Mouse (Mus musculus): ENCODE measurements around the gene Gm17651. TPM values are rescaled to one million over a fixed set of nuclear protein-coding genes. Genes with fewer than 3 reads are reported as not detected.

Gm17651 gene
- polyA plus RNA-seq, 1 experiment from 2014 or later, result not detected

DNA sequence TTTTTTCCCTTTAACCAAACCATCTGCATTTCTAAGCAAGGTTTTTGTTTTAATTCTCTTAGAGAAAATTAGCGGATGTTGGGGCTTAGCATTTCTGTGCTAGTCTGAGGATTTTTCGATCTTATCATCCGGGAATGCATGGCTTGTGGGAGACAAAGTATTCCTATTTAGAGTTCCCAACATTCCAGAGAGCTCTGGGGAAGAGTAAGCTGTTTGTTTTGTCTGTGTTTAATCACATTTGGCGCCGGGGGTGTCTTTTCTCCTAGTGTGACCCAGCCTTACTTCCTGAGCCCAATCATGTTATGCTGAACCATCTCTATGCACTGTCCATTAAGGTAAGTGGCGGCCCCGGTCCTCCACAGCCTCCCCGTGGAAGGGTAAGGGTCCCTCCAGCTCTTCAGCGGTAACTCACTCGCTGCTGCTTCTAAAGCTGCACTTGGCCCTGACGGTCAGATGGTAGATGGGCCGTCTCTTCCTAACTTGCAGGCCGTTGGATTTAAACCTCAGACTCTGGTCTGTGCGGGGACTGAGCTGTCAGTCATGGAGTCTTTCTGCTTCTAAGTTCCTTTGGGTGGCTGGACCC, 7.3 kb downstream of the Gm17651 start:
- 66% methylated on average over 14 of the region's 14 CpGs for WGBS
- Histone ChIP-seq H3K4me2 (no peak overlapping the region), H3K4me3 (replicated peaks) (no peak overlapping the region), H3K9me3 (no peaks in the 10 kb centered on the region), H3K27ac (no peak overlapping the region), H3K36me3 (peaks cover 13% of the 10 kb centered on the region), H3K27me3 (replicated peaks) (no peaks in the 10 kb centered on the region), H3K4me1 (no peaks in the 10 kb centered on the region), H3K9ac (no peak overlapping the region)
- ATAC-seq (ENCODE audit: insufficient read depth, low FRiP score, low read depth), result no peak

DNA sequence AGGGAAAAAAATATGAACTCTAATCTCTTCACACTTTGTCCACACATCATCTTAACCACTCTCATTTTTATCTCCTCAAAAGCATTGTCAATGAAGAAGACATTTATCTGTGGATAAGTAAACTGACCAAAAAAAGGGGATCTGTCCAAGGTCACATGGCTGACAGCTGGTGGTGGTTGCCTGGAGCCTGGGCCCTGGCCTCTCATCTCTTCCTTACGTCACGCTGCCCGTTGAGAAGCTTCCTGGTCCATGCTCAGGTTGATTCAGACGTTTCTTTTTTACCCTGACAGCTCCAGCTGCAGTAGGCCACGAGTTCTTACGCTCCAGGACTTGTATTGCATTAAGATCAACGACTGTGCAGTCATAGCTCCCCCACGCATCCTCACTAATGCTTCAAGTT, 8.3 kb downstream of the Gm17651 start:
- H3K4me3 ChIP-seq (replicated peaks), result no peak overlapping the region
- WGBS, result 47% methylated on average over 8 of the region's 8 CpGs
- H3K27me3 ChIP-seq (replicated peaks), result no peaks in the 10 kb centered on the region
- H3K9me3 ChIP-seq, result no peaks in the 10 kb centered on the region
- no peak overlapping the region for H3K27ac ChIP-seq
- H3K4me2 ChIP-seq, result no peak overlapping the region
- no peak for ATAC-seq (ENCODE audit: insufficient read depth, low FRiP score, low read depth)
- no peaks in the 10 kb centered on the region for H3K4me1 ChIP-seq
- peaks cover 7% of the 10 kb centered on the region for H3K36me3 ChIP-seq
- no peak overlapping the region for H3K9ac ChIP-seq

GRCm38 (mm10) chr3:97665525-97665924, 9.0 kb downstream of the Gm17651 start:
- Histone ChIP-seq H3K27me3 (replicated peaks) (no peaks in the 10 kb centered on the region), H3K9ac (no peak overlapping the region), H3K9me3 (no peaks in the 10 kb centered on the region), H3K4me2 (no peak overlapping the region), H3K27ac (no peak overlapping the region), H3K4me1 (0 out of 2 replicates have a peak, but pooled peaks cover under 1% of the 10 kb centered on the region), H3K4me3 (replicated peaks) (no peak overlapping the region), H3K36me3 (peaks cover 6% of the 10 kb centered on the region)
- ATAC-seq (ENCODE audit: insufficient read depth, low FRiP score, low read depth), result no peak
- 53% methylated on average over 9 of the region's 9 CpGs for WGBS

GRCm38 (mm10) chr3:97661206-97661605, 13.3 kb downstream of the Gm17651 start:
- Histone ChIP-seq H3K4me2 (no peak overlapping the region), H3K9ac (no peak overlapping the region), H3K9me3 (no peaks in the 10 kb centered on the region), H3K36me3 (no peaks in the 10 kb centered on the region; the same call in none of the 2 replicates), H3K4me1 (peaks cover 22% of the 10 kb centered on the region), H3K27ac (no peak overlapping the region), H3K4me3 (replicated peaks) (no peak overlapping the region), H3K27me3 (replicated peaks) (no peaks in the 10 kb centered on the region)
- ATAC-seq (ENCODE audit: insufficient read depth, low FRiP score, low read depth), result no peak
- 53% methylated on average over 8 of the region's 8 CpGs for WGBS

DNA sequence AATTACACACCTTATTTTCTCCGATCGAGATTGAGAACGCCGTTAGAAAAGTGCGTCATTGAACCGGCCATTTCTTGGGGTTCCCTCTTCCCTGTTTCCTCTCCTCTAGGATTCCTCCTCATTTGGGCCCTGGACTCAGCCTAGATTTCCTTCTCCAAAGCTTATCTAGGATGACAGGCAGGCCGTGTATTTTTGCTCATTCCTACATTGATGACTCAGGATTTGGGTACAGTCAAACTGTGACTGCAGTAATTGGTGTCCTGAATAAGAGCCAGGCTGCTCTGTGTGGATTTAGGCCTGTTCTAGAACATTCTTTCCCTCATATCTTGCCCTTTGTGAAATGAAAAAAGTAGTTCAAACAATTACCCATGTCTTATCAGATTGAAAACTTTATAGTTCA, 14.7 kb downstream of the Gm17651 start:
- peak overlapping the region; percentile 84 for H3K4me2 ChIP-seq
- peak overlapping the region; percentile 97; the same call in 1 of the 2 replicates for H3K4me3 ChIP-seq (replicated peaks)
- H3K9me3 ChIP-seq, result no peaks in the 10 kb centered on the region
- H3K4me1 ChIP-seq, result peaks cover 22% of the 10 kb centered on the region
- H3K27me3 ChIP-seq (replicated peaks), result no peaks in the 10 kb centered on the region
- no peaks in the 10 kb centered on the region; the same call in 1 of the 2 replicates for H3K36me3 ChIP-seq
- no peak overlapping the region for H3K27ac ChIP-seq
- ATAC-seq (ENCODE audit: insufficient read depth, low FRiP score, low read depth), result no peak; the same call in 1 of the 2 replicates
- H3K9ac ChIP-seq, result no peak overlapping the region
- 85% methylated on average over 7 of the region's 7 CpGs for WGBS

DNA sequence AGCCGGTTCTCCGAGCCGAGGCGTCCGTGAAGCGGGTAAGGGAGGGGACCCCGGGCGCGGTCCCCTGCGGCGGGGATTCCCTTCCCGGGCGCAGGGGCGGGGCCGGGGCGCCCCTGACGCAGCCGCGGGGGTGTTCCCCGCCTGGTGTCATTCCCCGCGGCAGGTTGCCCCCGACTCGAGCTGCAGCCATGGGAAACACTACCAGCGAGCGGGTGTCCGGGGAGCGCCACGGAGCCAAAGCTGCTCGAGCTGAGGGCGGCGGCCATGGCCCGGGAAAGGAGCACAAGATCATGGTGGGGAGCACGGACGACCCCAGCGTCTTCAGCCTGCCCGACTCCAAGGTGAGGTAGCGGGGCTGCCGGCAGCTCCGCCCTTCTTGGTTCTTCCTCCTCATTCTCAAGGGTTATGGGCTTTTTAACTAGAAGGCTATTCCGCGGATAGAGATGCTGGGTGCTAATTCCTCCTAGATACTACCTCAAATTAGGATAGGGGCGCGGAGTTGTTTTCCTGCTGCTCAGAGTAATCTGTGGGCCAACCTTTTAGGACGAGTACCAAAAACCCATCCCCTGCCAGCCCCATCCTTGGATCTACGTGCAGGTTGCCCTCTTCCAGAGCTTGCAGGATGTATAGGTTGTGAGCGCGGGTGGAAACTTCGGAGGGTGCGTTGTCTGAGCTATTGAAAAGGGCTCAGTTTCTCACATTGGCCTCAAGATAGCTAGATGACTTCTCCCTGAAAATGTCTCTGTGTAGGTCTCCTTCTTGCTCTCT, 15.9 kb downstream of the Gm17651 start:
- H3K4me3 ChIP-seq (replicated peaks), result peak overlapping the region; percentile 97
- peak overlapping the region; percentile 61; the same call in 1 of the 2 replicates for H3K27ac ChIP-seq
- peak overlapping the region; percentile 71 for H3K9ac ChIP-seq
- H3K36me3 ChIP-seq, result no peaks in the 10 kb centered on the region
- no peaks in the 10 kb centered on the region for H3K27me3 ChIP-seq (replicated peaks)
- H3K4me1 ChIP-seq, result peaks cover 22% of the 10 kb centered on the region
- peak overlapping the region; percentile 84 for H3K4me2 ChIP-seq
- peak; percentile 76 for ATAC-seq (ENCODE audit: insufficient read depth, low FRiP score, low read depth)
- H3K9me3 ChIP-seq, result no peaks in the 10 kb centered on the region
- 1% methylated on average over 43 of the region's 50 CpGs for WGBS

GRCm38 (mm10) chr3:97657655-97658411, 16.7 kb downstream of the Gm17651 start, which contains the start of gene Prkab2:
TSS of gene Prkab2 (plus strand) at chr3:97658193.
- ATAC-seq (ENCODE audit: insufficient read depth, low FRiP score, low read depth), result peak; percentile 94
- Histone ChIP-seq H3K27ac (peak within 1 kb of the TSS; percentile 61; the same call in 1 of the 2 replicates), H3K36me3 (no peaks in the 10 kb centered on the region), H3K4me2 (peak within 1 kb of the TSS; percentile 84), H3K27me3 (replicated peaks) (no peaks in the 10 kb centered on the region), H3K9me3 (no peaks in the 10 kb centered on the region), H3K9ac (peak within 1 kb of the TSS; percentile 71), H3K4me3 (replicated peaks) (peak within 1 kb of the TSS; percentile 97), H3K4me1 (peaks cover 22% of the 10 kb centered on the region)
- WGBS, result 2% methylated on average over 51 of the region's 51 CpGs

GRCm38 (mm10) chr3:97654901-97655300, 19.6 kb downstream of the Gm17651 start:
- H3K27me3 ChIP-seq (replicated peaks), result no peaks in the 10 kb centered on the region
- 82% methylated on average over 8 of the region's 8 CpGs for WGBS
- ATAC-seq (ENCODE audit: insufficient read depth, low FRiP score, low read depth), result no peak
- H3K4me1 ChIP-seq, result peaks cover 18% of the 10 kb centered on the region
- no peak overlapping the region for H3K9ac ChIP-seq
- no peaks in the 10 kb centered on the region for H3K9me3 ChIP-seq
- no peak overlapping the region for H3K27ac ChIP-seq
- H3K4me2 ChIP-seq, result no peak overlapping the region
- H3K36me3 ChIP-seq, result no peaks in the 10 kb centered on the region
- H3K4me3 ChIP-seq (replicated peaks), result no peak overlapping the region

GRCm38 (mm10) chr3:97653781-97654180, 20.7 kb downstream of the Gm17651 start:
- Histone ChIP-seq H3K4me1 (peaks cover 7% of the 10 kb centered on the region; the same call in 1 of the 2 replicates), H3K9me3 (no peaks in the 10 kb centered on the region), H3K27me3 (replicated peaks) (no peaks in the 10 kb centered on the region), H3K9ac (no peak overlapping the region), H3K27ac (no peak overlapping the region), H3K4me2 (no peak overlapping the region), H3K36me3 (no peaks in the 10 kb centered on the region), H3K4me3 (replicated peaks) (no peak overlapping the region)
- ATAC-seq (ENCODE audit: insufficient read depth, low FRiP score, low read depth), result no peak
- 90% methylated on average over 5 of the region's 5 CpGs for WGBS

- Histone ChIP-seq H3K9me3 (no peaks in the 10 kb centered on the region), H3K36me3 (no peaks in the 10 kb centered on the region), H3K9ac (no peak overlapping the region), H3K27ac (no peak overlapping the region), H3K4me2 (no peak overlapping the region), H3K27me3 (replicated peaks) (no peaks in the 10 kb centered on the region), H3K4me1 (no peaks in the 10 kb centered on the region), H3K4me3 (replicated peaks) (no peak overlapping the region)
- ATAC-seq (ENCODE audit: insufficient read depth, low FRiP score, low read depth), result no peak
- WGBS, result 73% methylated on average over 10 of the region's 10 CpGs
Measured at GRCm38 (mm10) chr3:97651604-97652003, 22.9 kb downstream of the Gm17651 start.

DNA sequence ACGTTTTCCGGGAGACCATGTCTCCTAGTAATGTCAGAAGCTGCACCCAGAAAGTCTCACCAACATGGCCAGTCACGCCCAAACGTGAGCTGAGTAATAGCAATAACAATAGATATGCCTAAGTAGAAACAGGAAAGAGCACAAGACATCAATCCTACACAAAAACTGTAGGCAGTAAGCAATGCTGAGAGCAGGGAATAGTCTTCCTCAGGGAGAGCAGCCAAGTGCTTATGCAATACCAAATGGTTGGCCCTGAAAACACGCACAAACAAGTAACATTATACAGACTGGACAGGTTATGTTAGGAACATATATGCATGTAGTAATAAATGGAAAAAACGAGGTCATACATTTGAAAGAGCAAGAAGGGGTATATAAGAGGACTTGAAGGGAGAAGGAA, 25.0 kb downstream of the Gm17651 start:
- H3K27ac ChIP-seq, result no peak overlapping the region
- no peaks in the 10 kb centered on the region for H3K9me3 ChIP-seq
- 64% methylated on average over 6 of the region's 6 CpGs for WGBS

DNA sequence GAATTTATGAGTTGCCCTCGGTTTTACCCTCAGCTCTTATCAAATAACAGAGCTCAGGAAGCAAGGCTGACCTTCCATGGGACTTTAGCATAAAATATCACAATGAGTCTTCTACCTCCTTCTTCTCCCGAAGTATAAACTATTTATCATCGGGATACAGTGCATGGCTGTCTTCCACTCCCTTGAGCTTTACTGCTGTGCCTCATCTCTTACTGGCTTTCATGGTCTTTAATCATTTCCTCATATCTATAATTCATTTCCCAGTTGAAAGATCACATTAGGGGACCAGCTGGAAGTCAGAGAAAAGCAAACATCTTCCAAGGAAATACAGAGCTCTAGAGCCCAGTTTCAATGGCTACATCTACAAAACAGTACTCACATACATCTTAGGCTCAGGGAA, 25.5 kb downstream of the Gm17651 start:
- Histone ChIP-seq H3K27me3 (replicated peaks) (no peaks in the 10 kb centered on the region), H3K4me3 (replicated peaks) (no peak overlapping the region), H3K4me1 (no peaks in the 10 kb centered on the region), H3K27ac (no peak overlapping the region), H3K4me2 (no peak overlapping the region), H3K9ac (no peak overlapping the region), H3K9me3 (no peaks in the 10 kb centered on the region), H3K36me3 (no peaks in the 10 kb centered on the region)
- 63% methylated on average over 3 of the region's 3 CpGs for WGBS
- no peak for ATAC-seq (ENCODE audit: insufficient read depth, low FRiP score, low read depth)

More for the DNA sequence above, 25.0 kb downstream of the Gm17651 start:
- H3K4me2 ChIP-seq, result no peak overlapping the region
- ATAC-seq (ENCODE audit: insufficient read depth, low FRiP score, low read depth), result no peak
- no peaks in the 10 kb centered on the region for H3K4me1 ChIP-seq
- no peak overlapping the region for H3K9ac ChIP-seq
- no peaks in the 10 kb centered on the region for H3K27me3 ChIP-seq (replicated peaks)
- no peaks in the 10 kb centered on the region for H3K36me3 ChIP-seq
- H3K4me3 ChIP-seq (replicated peaks), result no peak overlapping the region
